Mouse (Mus musculus) urinary bladder, adult 18-20 months (tissue): ENCODE measurements around the gene Ppp1r16b.

Experiments used
- DNase-seq, 2 experiments: peaks; one replicate each; pipeline ENCODE4 v3.0.0; 2022; ENCODE audit warnings: low spot score in 2 of 2, mixed read lengths in 2 of 2

The Ppp1r16b gene

GRCm38 (mm10) chr2:158665098-158665497 is at the start of gene Ppp1r16b:
Gene Ppp1r16b, plus strand, starts transcription at chr2:158665398.
- DNase-seq: no peak

DNA sequence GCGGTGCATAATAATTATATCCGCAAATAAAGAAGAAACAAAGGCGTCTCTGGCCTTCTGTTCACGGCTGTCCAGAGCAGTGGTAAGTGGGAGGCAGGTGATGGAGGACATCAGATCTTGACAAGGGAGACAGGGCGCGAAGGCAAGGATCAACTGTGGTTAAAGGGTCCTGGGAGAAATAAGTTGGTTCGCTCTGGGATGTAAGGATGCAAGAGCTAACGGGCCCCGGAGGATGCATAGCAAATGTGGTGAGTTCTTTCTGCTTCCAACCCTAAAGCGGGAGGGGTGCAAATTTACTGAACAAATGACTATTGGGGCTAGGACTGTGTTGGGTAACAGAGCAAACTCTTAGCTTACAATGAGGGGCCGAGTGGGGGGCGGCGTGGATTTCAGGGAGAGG is 49.5 kb upstream of the Ppp1r16b start:
- no peak for DNase-seq

DNA sequence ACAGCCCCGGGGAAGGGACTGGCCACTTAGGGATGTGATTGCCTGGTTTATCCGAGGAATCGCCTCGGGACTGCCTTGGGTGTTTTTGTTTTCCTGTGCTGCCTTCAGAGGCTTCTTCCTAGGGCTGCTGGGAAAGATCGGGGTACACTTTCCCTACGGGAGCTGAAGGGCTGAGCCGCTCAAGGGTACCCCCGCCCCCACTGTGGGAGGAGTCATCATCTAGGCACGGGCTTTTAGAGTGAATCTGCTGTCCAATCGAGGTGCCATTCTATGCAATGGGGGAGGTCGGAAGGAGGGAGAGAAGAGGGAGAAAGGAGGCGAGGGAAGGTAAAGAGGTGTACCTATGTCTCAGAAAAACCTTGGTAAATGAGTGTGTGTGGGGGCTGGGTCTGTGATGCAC is 48.9 kb upstream of the Ppp1r16b start:
- no peak for DNase-seq

DNA sequence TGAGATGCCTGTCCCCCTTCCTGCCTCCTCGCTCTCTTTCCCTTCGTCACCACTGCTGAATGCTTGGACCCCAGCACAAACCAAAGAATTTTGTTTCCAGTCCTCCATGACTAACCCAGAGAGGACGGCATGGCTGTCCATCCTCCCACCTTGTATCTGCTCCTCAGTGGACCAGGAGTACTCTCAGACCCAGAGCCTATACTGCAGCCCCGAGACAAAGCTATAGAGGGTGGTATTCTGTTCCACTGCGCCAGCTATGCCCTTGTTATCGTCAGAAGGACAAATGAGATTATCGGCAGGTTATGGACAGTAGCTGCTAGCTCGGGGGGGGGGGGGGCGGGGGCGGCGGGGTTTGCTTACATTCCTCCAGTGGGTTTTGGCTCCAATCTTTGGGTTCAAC is 48.4 kb upstream of the Ppp1r16b start:
- DNase-seq: no peak

DNA sequence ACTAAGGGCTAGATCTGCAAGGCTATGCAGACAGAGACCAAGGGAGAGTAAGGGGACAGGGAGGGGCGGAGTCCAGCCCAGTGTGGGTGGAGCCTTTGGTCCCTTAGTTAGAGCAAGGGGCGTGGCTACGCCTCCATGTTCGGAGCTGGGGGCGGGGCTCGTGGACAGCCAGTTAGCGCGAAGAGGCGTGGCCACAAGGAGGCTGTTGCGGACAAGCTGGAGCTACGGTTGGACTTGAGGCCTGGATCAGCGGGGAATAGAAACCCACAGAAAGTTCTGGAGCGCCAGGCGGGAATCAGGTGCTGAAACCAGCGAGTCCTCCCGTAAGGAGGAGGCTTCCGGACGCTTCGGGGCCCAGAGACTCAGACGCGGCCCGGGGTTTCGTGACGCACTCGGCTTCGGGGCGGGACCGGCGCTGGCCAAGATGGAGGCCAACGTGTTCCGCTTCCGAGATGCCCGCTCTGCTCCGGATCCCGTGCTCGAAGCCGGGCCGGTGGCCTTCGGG is 40.4 kb upstream of the Ppp1r16b start, which contains the start of gene Actr5:
Gene Actr5, plus strand, starts transcription at position 171 of the 505 bp plus-strand sequence.
- DNase-seq: peak; percentile 85 to 91

DNA sequence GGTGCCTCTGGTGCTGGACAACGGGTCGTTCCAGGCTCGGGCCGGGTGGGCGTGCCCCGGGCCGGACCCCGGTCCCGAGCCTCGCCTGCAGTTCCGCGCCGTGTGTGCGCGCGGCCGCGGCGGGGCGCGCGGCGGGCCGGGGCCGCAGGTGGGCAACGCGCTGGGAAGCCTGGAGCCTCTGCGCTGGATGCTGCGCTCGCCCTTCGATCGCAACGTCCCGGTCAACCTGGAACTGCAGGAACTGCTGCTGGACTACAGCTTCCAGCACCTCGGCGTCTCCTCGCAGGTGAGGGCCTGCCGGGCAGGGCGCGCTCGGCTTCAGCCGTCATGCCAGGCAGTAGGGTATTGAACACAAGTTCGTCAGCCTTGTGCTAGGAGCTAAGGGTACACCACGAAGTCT is 40.0 kb upstream of the Ppp1r16b start:
- DNase-seq: no peak

DNA sequence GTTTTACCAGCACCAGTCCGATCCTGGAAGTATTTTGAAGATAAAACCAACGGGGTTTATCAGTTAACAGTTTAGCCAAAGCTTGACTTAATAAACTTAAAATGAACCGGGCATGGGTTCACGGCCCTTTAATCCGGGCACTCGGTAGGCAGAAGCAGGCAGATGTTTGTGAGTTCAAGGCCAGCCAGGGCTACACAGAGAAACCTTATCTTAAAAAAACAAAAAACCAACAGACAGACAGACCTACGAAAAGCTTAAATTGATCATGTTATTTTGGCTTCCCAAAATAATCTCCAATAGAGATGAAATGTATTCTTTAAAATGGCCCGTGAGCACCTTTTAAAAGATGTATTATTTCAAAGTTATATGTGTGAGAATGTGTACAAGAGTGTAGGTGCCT is 39.5 kb upstream of the Ppp1r16b start:
- no peak for DNase-seq

DNA sequence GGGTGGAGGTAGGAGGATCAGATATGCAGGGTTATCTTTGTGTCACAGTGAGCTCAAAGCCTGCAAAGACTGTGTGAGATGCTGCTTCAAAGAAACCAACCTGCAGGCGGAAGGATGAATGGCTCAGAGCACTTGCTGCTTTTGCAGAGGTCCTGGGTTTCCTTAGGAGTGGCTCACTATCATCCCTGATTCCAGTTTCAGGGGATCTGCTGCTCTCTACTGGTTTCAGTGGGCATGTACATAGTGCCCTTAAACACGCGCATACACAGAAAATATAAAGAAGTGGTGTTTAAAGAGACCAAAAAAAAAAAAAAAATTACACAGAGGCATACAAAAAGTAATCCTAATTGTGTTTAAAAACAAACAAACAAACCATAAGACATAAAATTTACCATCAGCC is 36.3 kb upstream of the Ppp1r16b start:
- DNase-seq: no peak

DNA sequence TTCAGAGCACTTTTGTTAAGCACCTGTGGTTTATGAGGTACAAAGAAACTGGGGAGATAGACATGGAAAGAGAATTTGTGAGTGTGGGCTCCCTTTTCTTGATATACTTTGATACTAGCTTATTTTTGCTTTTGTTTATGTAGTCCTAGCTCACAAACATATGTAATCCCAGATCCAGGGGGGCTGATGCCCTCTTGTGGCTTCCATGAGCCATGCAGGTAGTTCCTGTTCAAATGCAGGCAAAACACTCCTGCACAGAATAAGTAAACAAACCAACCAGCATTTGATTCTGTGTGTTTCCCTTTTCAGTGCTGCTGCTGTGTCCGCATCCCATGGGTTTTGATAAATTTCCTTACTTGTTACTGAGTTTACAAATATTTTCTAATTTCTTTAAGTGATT is 35.8 kb upstream of the Ppp1r16b start:
- no peak for DNase-seq

- DNase-seq: no peak
Observed at GRCm38 (mm10) chr2:158631873-158632272, 33.3 kb upstream of the Ppp1r16b start.

- DNase-seq: peak; percentile 12 to 25
Observed at GRCm38 (mm10) chr2:158641869-158642268, 23.3 kb upstream of the Ppp1r16b start.

DNA sequence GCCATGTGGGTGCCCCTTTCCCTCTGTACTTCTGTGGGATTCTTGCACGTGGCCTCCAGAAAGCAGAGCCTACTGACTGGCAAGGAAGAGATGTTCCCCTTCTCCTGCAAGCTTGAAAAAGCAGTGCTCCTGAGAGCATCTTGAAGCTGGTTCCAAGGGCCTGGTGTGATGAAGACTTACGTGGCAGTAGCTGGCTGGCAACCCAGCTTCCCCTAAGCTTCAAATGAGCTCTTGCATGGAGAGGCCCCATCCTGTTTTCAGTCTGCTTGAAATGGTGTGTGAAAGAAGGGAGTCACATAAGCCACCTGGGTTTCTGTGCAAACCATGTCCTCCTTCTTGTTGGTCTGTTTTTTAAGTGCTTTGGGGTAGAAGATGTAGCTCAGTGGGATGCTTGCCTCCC is 22.6 kb upstream of the Ppp1r16b start:
- DNase-seq: no peak

GRCm38 (mm10) chr2:158643791-158644190 is 21.4 kb upstream of the Ppp1r16b start:
- DNase-seq: no peak

- no peak for DNase-seq
Observed at GRCm38 (mm10) chr2:158651159-158651908, 13.9 kb upstream of the Ppp1r16b start.

DNA sequence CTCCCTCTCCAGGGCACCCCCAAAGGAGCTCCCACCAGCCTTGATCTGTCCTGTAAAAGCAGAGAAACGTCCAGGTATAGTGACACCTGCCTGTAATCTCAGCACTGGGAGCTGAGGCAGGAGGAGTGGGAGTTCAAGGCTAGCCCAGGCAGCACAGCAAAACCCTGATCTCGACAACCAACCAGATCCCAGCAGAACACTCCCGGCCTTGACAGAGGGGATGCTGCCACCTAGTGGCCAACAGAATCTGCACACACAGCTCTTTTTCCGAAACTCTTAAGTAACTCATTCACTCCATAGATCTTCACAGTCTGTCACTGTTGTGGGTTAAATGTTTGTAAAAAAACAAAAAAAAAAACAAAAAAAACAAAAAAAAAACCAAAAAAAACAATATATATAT is 12.2 kb upstream of the Ppp1r16b start:
- peak; percentile 21 to 52 for DNase-seq

DNA sequence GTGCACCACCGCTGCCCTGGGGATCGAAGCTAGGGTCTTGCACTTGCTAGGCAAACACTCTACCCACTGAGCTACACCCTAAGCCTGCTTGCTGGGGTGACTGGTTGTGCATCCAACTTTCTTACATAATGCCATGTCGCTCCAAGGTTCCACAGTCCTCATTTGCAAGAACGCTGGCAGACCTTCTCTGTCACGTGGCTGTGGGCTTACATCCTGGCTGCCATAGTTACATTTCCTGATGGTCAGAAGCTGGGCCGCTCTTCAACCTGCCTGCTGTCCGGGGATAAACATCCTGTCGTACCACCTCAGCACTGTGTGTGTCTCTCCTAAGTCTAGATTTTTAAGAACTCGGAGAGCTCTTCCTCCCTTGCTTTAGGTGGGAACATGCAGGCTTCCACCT is 10.5 kb upstream of the Ppp1r16b start:
- DNase-seq: no peak

GRCm38 (mm10) chr2:158655806-158656205 is 9.4 kb upstream of the Ppp1r16b start:
- DNase-seq: no peak

DNA sequence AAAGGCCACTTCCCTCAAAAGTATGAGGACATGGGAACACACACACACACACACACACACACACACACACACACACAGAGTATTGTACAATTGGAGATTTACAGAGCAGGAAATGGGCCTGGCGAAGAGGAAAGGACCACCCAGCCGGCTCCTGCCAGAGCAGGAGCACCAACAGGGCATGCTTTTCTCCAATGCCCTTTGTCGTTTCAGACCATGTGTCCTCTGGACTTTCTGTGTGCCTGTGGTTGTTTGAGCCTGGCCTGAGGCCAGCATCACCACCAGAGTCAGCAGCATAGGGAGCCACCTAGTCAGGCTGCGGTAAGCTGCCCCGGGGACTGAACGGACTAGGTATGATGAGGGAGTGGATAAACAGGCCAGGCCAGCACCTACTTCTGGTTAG is 6.4 kb upstream of the Ppp1r16b start:
- DNase-seq: no peak

DNA sequence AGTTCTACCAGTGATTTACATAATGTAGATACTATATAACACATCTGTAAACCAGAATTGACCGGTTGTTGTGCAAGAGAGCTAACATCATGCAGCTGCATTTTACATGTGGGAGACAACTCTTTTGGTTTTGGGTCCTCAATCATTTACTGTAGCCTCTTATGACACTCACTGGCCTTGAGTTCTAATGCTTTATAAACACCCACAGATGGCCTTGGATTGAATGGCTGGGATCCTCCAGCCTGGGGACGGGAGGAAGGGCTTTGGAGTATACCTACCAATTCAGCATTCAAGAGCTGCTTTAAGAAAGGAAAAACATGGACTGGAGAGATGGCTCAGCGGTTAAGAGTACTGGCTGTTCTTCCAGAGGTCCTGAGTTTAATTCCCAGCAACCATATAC is 5.9 kb upstream of the Ppp1r16b start:
- no peak for DNase-seq

DNA sequence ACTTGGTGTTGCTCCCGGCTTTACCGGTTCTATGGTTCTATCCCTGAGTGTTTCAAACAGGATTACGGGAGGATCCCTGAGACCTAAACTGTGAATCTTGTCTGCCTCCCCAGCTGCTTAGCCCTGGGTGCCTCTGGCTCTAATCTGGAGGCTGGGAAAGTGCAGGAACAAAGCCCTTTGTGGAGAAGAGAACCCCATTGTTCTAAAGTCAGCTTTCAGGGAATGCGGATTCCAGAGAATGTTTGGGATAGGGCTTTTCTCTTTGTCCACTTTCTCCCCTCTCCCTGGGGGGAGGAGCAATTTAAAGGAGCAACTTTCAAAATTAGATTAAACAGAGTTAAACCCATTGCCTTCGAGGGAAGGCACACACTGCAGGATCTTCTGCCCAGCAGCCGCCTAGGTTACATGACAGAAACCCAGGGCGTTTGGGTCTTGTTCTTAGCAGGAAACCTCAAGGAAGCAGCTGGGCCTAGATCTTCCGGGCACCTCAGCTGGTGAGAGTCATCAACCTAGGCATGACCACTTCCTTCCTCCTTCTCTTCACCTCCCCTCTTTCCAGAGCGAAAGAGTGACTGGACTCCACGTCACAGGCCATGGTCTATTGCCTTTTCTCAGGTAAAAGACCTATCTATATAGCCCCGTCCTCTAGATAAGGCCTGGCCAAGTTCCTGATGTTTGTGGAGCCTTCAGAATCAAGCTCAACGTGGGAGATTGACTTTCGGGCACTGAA is 1.0 kb downstream of the Ppp1r16b start:
- DNase-seq: no peak

- DNase-seq: no peak
Observed at GRCm38 (mm10) chr2:158667022-158667670, 1.9 kb downstream of the Ppp1r16b start.

DNA sequence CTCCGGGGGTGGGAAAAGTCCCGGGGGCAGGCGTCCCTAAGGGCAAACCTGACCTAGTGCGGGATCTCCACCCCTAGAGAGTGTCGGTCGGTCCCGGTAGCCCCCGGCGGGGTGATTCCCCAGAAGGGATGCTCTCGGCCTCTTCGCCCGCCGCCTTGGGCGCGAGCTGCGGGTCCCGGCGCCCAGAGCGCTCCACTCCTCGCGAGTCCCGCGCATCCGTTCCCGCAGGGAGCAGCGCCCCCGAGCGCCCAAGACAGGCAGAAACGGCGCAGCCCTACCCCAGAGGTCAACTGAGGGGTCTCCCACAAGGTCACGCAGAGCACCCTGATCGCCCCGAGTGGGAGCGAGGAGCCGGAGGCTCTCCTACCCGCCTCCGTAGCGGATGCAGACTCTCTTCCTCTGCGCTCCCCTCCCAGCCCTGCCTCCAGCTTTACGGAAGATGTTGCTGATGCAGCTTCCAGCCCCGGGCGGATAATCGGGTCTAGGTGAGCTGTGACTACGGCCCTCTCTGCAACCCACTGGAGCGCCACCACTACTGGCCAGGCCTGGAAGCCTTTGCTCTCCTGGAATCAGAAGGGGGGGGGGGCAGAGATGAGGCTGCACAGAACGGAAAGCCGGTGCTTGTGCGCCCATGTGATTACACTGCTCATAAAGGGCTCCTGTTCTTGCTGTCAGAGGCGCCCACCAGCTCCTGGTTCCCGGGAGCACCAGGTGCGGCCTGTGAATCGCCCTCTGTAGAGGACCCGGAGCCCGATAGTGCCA is 2.7 kb downstream of the Ppp1r16b start:
- peak in 1 of 2 experiments; percentile 25 for DNase-seq
